Mouse (Mus musculus): Measurements from ENCODE around the gene Kat5.

GRCm38 (mm10) chr19:5591888-5592287, 18.1 kb downstream of the Kat5 start:
- TF ChIP-seq CTCF (IDR thresholded peaks at IDR 0.05; ENCODE audit: low read depth) = no peak
- no peak for TF ChIP-seq EP300 (IDR thresholded peaks at IDR 0.05; ENCODE audit: low read depth)
